Mouse (Mus musculus): Measurements from ENCODE around the gene C77080.
A peak's percentile ranks its signal among the peaks of the same experiment; 100 is the strongest.

C77080 gene

DNA sequence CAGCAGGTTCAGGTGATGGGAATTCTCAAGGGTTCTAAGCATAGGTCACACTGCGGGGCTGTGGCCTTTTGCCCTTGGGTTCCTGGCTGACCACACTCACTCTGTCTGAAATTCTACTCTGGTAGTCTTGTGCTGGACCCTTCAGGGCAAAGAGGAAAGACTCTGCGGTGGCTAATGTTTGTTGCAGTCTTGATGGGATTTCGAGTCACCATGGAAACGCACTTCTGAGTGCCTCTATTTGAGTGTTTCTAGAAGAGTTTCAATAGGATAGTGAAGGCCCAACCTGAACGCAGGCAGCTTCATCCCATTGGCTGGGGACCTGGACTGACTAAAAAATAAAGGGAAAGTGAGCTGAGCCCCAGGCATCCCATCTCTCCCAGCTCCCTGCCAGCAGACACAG, 5.6 kb upstream of the C77080 start:
- no peak for DNase-seq

DNA sequence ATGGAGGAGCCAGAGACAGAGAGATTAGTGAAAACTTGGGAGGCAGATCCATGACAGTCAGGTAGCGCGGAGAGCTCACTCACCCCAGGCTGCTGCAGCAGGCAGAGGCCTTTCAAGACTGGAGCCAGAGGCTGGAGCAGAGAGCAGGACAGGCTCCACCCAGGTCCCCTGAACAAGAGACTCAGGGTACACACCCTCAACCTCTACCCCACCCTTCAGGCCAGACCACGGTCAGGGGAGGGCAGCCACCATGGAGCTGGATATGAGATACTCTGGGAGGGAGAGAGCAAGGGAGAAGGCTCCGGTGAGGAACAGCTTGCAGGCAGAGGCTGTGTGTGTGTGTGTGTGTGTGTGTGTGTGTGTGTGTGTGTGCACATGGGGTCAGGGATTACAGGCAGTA, 5.0 kb upstream of the C77080 start:
- DNase-seq = no peak

DNA sequence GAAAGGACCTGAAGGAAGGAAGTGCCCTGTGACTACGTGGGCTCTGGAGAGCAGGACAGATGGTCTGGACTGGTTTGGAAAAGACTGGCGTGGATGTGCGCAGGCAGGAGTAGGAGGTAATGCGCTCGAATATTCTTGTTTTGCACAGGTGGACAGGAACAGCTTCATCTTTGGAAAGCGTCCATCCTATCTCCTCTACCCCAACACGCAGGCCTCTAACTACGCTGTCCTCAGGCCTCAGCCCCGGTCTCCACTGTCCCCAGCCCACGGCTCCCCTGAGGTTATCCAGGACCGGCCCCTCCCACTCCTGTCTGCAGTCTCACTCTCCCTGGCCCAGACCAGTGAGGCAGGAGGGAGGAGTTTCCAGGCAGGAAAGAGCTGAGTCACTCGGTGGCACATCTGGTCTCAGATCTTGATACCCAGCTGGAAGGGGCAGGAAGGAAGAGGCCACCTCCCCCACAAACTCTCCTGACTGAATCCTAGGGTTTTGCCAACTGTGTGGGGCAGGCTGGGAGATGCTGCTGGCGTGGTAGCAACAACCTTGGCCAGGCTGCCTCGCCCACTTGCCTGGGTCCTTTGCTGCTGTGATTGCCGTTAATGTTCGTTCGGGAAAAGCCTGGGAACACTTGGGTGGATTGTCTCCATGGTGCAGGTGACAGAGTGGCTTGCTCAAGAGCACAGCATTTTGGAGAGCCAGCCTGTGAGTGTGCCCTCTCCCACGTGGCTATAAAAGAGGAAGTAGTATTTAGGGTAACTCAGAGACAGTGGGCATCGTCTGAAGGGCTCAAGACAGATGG, 2.2 kb upstream of the C77080 start:
- DNase-seq = peak; percentile 50

DNA sequence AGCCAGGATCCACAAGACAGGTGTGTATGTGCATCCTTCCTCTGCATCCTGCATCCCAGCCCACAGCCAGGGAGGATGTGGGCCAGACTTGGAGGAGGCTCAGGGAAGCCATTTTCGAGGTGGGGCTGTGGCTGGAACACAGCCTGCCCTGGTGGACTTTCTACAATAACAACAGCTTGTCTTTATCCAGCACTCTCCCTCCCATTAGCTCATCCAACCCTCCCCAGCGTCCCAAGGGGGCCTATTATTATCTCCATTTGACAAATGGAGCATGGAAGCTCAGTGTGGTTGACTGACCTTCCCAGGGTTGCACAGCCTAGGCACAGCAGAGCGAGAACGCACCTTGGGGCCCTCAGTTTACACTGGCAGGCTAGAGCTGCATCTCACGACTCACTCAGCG, 526 bp downstream of the C77080 start:
- DNase-seq = no peak

DNA sequence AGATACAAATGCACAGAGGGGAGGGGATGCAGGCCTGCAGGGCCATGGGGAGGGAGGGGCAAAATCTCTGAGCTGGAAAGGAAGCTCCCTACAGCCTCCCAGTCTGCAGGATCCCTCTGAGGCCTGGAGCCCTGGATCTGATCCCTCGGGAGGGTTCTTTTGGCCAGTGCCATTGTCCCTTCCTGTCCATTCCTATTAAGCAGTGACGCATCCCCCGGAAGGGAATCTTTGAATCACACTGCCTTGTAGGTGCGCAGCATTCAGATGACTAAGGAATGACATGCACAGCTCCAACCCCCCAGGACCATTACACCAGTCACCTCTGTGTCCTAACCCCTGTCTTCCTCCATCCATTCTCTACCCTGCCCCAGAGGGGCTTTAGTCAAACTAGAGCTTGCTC, 2.1 kb downstream of the C77080 start:
- no peak for DNase-seq

DNA sequence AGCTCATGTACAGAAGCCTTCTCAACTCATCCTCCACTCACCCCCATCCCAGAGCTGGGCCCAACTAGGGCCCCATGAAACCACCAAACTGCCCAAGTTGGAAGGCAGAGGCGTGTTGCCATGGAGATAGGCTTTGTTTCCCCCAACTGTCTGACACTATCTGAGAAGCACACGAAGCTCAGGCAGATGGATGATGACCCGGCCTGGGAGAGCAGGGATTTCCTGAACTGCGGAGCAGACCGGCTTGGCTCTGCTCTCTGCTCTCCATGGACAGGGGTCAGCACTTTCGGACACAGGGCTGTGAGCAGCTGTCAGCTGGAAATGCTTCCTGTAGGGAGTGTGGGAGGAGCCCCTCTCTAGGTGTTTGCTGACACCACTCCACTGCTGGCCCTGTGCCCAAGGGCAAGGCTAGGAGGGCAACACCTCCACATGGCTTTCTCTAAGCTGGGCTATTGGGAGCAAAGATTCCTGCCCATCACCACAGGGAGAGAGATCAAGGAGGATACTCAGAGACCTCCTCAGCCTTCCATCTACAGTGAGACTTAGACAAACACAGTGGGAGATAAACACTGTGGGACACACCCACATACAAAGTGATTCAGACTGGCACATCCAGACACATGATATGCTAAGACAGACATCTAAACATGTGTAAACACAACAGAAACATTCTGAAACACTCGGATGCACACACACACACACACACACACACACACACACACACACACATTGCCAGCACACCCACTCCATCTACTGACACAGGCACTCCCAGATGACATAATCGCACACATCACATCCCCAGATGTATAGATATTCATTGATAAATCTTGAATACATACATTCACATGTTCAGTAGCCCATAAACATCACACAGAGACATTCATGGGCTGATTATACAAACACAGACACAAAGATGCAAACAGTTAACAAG, 4.5 kb downstream of the C77080 start:
- peak; percentile 66 for DNase-seq

DNA sequence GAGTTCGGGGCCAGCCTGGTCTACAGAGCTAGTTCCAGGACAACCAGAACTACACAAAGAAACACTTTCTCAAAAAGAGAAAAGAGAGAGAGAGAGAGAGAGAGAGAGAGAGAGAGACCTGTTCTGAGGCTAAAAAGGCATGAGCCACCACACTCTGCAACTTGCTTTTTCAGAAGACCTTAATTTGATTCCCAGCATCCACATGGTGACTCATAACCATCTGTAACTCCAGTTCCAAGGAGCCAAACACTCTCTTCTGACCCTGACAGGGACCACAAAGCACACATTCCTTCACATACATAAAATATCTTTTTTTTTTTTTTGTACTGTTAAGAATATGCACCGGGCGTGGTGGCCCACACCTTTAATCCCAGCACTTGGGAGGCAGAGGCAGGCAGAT, 6.6 kb downstream of the C77080 start:
- no peak for DNase-seq

DNA sequence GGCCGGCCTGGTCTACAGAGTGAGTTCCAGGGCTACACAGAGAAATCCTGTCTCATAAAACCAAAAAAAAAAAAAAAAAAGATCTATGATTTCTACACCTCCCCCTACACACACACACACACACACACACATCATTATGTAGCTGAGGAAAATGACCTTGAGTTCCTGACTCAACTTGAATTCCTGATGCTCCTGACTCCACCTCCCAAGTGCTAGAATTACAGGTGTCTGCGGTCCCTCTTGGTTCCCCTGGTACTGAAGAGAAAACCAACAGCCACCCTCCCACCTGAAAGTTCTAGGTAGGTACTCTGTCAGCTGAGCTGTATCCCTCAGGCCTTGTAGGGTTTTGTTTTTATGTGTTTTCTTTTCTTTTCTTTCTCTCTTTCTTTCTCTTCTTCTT, 8.7 kb downstream of the C77080 start:
- DNase-seq = no peak

DNA sequence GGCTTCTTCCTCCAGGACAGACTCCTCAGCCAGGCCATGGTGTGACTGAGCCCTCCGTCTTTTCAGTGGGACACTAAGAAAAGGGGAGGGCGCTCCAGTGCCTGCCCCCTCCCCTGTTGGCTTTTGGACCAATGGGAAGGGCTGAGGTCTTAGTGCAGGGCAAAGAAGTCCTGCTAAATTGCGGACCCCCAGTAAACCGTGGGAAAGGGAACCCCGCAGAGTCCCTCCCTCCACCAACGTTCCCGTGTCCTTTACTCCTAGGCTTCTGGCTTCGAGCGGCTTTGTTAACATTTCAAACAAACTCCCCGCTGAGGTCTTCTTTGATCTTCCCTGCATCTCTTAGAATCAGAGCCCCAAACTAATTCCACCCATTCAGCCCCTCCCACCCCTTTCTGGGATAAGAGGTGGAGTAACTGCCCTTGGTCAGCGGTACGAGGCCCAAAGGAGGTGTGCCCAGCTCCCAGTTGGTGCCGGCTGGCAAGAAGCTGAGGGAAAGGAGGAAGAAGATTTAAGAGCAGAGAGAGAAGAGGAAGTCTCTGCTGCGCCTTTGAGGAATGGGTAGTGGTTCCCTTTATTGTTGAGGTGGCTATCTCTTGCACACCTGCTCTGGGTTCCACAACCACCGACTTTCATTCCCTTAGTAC, 9.6 kb downstream of the C77080 start:
- no peak for DNase-seq

DNA sequence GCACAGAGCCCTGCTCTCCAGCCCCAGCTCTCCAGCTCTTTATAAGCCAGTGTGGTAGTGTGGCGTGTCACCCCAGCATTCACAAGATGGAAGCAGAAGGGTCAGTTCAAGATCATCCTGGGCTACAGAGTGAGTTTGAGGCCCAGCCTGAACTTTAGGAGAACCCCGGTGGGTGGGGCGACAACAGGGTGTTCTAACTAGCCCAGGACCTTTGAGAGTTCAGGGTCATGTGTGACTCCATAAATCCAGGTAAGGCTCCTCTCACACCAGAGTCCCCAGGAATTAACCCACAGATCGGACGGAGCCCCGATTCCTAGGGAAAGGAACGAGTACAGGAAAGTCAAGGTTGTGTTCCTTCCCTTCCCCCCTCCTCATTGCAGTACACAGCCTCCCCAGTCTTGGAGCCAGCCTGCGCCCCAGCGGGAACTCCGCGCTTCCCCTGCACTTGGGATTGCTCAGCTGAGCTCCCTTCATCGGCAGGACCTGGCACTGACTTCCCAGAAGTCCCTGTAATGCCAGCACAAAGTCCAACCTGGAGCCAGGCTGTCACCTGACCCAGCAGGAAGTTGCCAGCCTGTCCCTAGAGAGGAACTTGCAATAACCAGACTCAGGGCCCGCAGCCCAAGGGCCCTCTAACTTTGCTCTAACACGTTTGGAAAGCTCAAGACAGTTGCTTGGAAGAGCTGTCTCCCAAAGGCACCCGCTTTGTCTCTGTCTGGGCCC, 10.3 kb downstream of the C77080 start:
- DNase-seq = peak; percentile 45

DNA sequence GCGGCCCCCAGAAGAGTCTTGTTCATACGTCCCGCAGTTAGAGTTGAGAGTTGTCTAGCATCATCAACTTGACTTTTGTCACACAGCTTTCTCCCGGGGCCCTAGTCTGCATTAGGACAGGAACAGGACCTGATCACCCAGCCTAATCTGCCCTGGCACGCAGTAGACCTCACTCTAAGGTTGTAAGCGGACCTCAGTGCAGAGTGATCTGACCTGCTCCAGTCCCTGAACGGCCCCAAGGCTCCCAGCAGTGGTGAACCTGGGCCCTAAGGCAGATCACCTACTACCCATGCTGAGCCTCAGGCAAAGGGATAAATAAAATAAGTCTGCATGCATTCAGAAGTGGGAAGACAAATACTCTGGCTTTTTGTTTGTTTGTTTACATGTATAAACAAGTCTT, 11.9 kb downstream of the C77080 start:
- DNase-seq = no peak

DNA sequence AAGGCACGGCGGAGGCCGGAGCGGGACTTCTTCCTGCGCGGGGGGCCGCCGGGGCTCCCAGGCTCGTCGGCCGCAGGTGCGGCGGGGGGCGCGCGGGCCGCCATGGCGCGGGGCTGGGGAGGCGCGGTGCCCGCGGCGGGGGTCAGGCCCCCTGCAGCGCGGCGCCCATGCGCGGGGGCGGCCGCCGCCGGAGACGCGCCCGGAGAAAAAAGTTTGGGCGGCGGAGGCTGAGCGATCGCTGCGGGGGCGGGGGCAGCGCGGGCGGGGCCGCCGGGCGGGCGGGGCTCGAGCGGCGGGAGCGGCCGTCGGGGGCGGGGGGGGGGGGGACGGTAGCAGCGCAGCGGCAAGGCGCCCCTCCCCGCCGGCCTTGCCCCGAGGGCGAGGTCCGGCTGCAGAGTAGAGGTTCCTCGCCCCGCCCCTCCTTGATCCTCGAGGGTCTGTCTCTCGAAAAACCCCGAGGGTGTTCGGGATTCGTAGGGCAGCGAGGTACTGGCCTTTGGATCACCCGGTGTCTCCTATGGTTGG, 12.9 kb downstream of the C77080 start:
- DNase-seq = no peak

DNA sequence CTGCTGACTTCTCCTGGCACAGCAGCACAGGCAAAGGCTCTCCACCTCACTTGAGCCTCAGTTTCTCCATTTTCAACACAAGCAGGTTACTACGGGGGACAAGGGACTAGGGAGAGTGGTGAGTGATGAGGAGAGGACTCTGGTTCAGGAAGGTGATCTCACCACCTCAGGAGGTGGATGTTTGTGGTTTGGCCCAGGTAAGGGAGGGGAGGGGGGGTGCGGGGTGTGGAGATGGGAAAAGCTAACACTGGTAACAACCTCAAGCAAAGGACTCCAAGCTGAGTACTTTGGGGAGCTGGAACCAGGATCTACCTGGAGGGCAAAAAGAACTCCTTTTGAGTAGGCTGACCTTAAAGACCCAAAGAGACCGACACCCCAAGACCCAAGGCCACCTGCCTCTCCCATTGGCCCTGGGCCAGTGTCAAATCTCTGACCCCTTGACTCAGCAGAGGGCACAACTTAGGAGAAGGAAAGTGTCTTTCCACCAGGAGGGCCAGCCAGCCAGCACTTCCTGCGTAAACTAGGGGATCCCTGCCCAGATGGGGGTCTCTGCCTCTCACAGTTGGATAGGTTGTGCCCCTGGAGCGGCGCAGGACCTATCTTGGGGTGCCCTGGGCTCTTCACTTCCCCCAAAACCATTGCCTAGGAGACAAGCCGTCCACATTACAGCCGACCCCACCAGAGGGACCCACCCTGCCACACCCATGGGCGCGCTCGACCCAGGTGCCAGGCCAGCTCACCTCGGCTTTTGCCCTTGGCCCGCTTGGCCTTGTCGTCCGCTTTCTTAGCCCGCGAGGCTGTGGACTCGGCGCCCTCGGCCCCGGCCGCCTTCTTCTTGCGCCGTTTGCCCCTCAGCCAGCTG, 13.6 kb downstream of the C77080 start:
- DNase-seq = no peak

DNA sequence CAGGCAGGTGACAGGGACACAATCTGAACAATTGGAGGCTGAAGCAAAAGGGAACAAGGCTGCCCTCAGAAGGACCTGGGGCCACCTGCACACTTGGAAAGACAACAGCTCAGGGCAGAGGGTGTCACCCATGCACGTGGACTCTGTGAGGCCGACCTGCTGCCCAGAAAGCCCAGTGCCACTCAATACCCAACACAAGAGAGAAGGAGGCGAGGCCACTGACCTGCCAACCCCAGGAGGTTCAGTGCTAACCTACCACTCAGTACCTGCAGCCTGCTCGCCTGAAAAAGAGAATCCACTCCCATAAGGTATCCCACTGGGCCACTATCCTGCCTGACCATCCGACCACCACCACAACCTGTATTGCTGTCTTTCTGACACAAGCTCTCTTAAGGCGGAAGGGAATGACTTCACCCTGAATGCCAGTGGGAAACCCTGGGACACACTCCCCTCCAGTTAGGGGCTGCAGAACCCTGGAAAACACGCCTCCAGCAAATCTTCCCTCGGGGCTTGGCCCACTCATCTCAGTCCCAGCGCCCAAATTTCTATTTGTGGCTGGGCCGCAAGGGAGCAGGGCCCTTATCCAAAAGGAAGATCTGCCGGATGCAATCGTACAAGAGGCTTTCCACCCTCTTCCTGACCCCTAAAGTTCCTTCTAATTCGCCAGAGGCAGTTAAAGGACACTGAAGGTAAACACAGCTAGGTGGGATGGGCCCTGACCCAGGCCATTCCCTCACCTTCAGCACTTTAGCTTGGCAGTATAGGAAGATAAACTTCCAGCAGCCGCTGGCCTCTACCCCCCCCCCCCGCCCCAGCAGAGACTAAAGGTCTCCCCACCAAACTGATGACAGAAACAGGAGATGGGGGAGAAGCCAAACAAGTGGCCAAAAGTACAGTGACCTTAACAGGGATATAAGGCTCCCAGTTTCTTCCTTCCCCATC, 14.6 kb downstream of the C77080 start:
- DNase-seq = no peak

DNA sequence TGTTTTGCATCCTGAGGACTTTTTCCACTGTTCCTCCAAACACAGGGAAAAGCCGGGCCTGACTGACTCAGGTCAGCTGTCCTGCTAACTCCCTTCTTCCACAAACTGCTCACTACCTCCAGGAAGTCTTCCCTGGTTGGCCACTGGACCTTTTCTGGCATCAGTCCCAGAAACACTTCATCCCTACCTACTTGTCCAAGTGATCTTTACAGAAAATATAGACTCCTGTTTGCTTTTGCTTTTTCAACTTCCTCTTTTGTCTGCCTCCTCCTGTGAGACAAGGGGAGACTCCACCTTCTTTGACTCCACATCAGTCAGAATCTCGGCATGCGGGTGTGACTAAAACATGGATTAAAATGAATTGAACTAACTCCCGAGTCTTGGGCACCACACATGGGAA, 16.4 kb downstream of the C77080 start:
- peak; percentile 54 for DNase-seq

DNA sequence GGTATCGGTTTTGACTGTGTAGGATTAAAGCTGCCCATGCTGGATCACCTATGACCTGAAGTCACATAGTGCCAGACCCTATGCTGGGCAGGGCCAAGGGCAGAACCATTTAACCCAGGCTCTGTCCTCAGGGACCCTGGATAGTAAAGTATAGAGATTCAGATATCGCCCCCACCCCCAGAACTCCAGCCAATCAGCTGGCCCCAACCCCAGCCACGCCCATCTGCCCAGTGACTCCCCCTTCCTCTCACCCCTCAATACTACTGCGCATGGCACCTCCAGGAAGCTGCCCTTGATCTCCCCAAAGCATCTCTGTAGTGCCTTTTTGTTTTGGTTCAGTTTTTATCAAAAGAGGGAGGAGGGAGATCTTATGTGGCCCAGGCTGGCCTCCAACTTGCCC, 18.4 kb downstream of the C77080 start:
- no peak for DNase-seq

DNA sequence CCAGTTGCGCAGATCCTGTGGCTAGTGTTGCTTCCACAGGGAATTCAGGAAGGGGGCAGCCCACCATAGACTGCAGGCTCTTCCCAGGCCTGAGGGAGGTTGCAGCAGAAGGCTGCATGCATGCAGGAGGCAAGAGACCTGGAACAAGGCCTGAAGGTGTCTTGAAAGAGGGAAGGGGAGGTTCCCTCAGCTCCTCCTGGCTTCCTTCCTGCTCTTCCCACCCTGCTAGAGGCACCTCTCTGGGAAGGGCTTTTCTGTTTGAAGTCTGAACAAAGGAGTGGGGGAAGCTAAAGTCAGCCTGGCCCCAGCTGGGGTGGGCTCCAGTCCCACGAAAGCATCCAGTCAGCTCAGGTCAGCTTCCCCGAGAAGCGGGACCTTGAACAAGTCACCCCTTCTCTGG, 18.9 kb downstream of the C77080 start:
- no peak for DNase-seq

DNA sequence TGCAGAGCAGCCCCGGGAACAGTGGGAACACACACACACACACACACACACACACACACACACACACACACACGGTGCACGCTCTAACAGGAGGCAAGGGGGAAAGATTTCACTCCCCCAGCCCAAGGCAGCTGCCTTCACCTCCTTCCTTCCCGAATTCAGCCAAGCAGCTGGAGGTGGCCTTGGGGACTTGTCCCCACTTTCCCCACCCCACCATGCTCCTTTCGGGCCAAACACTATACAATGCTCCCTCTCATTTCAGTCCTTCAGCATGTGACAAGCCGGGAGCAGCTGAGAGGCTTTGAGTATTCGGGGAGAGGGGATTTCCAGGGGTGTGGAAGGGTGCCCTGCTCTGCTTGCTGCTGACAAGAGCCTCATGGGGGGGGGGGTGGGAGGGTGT, 19.3 kb downstream of the C77080 start:
- DNase-seq = no peak

DNA sequence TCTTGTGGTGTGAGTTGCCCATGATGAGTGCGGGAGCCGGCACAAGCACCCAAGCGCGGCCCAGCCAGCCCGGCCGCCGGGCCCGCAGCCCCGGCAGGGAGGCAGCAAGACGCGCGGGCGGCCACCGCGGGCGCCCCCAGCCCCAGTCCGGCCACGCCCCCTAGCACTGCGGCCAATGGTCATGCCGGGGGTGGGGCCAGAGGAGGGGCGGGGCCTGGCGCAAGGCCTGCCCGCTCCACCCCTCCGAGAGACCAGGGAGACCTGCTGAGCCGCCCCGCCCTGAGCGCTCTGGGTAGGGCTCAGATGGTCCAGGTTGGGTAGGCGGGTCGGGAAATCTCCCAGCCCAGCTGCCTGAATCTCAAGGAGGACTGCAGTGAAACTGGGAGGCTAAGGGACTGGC, 22.1 kb downstream of the C77080 start:
- peak; percentile 54 for DNase-seq

DNA sequence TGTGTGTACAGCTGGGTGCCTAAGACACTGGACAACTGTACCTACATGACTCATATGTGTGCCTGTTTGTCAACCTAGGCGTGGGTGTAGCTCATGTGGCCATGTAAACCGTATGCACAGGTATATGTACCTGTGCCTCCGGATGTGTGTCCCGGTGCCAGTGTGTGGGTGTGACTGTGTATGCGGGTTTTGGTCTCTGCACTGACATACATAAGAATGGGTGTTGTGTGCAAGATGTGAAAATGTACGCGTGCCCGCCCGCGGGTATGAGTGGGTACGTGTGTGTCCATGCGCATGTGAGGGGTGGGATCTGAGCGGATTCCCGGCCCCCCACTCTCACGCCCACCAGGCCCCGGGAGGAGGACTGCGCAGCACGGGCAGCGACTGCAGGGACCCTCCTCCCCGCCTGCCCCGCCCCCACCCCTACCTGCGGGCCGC, 22.6 kb downstream of the C77080 start:
- DNase-seq = no peak
